Mouse (Mus musculus) c-Kit-positive CD71-negative TER-119-negative erythroid progenitor cells, embryonic 14.5 days (primary cell): ENCODE data around the gene Olfr56.
"Not testable (repeated sequence)": the region's sequence is repeated elsewhere in the genome, so short reads cannot be mapped to it uniquely, and the experiment has no call there.

Experiments
- DNase-seq: peaks from one replicate; pipeline ENCODE4 v3.0.0-alpha.2; 2013; ENCODE audit warnings: low read depth

Gene Olfr56

GRCm38 (mm10) chr11:48978240-48978939 lies at the start of gene Olfr56:
Gene Olfr56, plus strand, starts transcription at chr11:48978889.
- not testable (repeated sequence) for DNase-seq

GRCm38 (mm10) chr11:48933422-48933821 lies 45.3 kb upstream of the Olfr56 start:
- not testable (repeated sequence) for DNase-seq

- not testable (repeated sequence) for DNase-seq
Observed at GRCm38 (mm10) chr11:48933923-48934322, 44.8 kb upstream of the Olfr56 start.

DNA sequence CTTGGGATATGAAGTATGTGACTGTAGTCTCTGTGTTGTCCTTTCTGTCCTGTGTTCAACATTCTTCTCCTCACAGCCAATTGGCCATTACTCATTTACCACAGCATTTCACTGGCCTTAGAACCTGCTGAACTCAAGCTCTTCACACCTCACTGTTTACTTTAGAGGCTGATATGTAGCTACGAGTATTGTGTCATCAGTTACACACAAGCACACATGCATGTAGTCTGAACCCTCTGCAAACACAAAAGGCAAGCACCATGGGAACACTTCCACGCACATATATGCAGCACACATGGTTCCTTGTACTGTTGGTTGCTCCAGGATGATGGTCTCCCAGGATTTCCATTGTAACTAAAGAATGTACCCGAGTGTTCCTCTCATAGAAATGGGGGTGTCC lies 43.4 kb upstream of the Olfr56 start:
- not testable (repeated sequence) for DNase-seq

DNA sequence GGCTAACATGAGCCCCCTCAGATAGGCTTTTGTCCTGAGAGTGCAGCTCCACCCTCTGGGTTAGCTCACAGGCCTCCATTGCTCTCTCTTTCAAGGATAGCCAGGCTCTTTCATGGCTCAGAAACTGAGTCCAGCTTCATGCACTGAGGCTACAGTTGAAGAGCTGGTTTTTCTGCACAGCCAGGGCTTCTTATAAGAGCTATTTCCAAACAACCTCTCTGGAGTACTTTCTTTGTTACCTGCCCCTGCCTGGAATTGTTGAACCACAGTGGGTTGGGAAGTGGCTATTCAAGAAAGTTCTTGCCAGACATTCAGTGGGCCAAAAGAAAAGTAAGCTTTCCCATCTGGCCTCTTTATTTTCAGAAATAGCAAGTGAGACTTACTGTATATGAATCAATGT lies 39.4 kb upstream of the Olfr56 start:
- DNase-seq, result not testable (repeated sequence)

DNA sequence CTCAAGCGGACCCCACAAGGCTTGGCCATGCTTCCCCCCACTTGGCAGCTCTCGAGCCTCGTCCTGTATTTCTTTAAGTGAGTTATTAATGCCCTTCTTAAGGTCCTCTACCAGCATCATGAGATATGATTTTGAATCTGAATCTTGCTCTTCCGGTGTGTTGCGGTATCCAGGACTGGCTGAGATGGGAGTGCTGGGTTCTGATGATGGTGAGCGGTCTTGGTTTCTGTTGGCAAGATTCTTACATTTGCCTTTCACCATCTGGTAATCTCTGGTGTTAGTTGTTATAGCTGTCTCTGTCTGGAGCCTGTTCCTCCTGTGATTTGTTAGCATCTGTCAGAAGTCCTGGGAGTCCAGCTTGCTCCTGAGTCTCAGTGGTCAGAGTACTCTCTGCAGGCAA lies 32.6 kb upstream of the Olfr56 start, which contains the start of gene Psme2b:
Gene Psme2b (minus strand): TSS at position 101 of the 400 bp plus-strand sequence.
- DNase-seq, result not testable (repeated sequence)

GRCm38 (mm10) chr11:48974686-48975085 lies 4.0 kb upstream of the Olfr56 start:
- not testable (repeated sequence) for DNase-seq

DNA sequence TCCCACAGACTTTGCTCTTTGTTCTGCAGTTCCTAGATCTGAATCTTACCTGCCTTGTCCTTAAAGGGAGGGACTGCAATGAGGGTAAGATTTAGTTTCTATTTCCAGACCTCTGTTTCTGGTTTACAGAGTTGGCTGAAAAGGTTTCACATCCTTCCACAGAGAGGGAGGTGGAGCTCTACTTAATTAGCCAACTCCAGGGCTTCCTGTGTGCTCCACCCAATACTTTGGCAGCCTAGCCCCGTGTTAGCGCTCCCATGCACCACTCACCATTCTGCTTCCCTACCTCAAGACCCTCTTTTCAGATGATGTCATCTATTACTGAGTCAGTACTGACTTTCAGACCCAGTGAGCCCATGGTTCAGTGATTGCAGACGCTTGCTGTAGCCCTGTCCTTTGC lies 562 bp downstream of the Olfr56 start, which contains the start of gene 9930111J21Rik1:
Gene 9930111J21Rik1 (minus strand): TSS at position 148 of the 400 bp plus-strand sequence.
- not testable (repeated sequence) for DNase-seq

DNA sequence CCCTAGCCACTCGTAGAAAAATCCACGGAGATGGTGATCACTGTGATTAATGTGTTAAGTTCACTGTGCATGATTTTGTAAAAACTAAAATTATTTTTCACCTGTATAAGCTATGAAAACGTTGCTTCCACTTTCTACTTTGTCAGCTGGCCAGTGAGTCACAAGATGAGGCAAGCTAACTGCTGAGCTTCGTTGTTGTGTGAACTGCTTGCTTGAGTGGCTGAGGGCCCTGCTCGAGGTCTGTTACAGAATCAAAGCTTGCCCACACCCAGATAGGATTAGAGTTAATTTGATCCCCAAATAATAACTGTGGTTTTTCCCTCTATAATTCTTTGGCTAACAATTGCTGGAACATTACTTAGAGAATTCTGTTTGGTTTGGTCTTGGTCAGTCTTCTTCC lies 1.4 kb downstream of the Olfr56 start:
- DNase-seq, result not testable (repeated sequence)

DNA sequence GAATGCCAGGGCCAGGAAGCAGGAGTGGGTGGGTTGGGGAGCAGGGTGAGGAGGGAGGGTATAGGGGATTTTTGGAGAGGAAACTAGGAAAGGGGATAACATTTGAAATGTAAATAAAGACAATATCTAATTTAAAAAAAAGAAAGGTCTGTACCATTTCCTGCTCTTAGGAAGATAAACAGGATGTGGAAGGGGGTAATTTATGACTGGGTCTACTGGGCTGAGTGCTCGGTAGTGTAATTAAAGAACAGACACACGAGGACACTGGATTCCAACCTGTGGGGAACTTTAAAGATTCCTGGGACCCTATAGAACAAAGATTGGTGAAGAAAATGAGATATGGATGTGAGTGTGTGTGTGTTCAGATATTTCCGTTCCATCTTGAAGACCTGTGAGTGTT lies 4.2 kb downstream of the Olfr56 start:
- DNase-seq, result not testable (repeated sequence)

DNA sequence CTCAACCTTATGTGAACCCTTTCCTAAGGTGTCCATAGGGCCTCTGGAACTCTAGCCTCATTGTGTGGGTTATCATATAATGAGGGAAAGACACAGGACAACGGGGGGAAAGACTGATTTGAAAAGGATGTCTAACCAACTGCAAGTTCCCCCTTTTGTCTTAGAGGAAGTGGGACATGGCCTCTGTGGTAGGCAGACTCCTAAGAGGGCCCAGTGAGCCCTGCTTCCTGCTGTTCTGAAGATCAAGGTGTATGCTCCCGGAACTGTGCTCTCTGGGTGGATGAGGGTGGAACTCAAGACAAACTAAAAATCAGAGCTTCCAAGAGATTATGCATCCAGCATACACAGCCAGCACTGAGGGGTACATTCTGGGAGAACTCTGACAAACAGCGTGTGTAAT lies 9.5 kb downstream of the Olfr56 start:
- not testable (repeated sequence) for DNase-seq

DNA sequence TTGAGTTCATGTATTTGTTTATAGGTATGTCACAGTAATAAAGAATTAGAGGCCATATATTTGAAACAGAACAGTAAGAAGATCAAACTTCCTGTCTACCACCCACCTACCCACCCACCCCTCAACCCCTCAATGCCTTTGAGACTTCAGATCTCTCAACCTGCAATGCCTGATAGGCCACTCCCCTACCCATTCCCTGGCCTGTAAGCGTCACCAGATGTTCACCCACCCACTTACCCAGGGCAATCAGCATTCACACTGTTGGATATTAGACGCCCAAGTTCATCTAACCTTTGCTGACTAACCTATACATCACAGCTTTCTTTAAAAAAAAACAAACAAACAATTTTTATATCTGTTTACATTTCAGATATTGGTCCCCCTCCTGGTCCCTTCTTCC lies 11.3 kb downstream of the Olfr56 start:
- not testable (repeated sequence) for DNase-seq

- DNase-seq, result not testable (repeated sequence)
Observed at GRCm38 (mm10) chr11:48991740-48992520, 13.2 kb downstream of the Olfr56 start, which contains the start of gene Gm12185. Gene Gm12185, minus strand, starts transcription at chr11:48992226.

- not testable (repeated sequence) for DNase-seq
Observed at GRCm38 (mm10) chr11:48993296-48993695, 14.6 kb downstream of the Olfr56 start.

DNA sequence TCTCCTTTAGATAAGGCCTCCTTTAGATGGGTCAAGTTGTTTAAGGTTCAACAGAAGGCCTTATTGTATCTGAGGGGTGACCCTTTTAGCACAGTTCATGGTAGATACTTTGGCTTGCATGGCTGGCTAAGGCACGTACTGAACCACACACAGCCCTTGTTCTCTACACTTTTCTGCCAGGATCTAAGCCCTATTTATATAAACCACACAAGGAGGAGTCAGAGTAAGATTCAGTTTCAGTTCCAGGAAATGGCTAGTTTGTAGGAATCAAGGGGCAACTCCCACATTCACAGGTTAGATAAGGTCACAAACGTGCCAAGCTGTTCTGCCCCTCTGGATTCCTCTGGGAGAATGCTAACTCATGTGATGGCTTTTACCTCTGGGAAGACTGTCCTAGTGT lies 15.3 kb downstream of the Olfr56 start, which contains the start of gene Tgtp1:
Gene Tgtp1 (minus strand): TSS at position 155 of the 400 bp plus-strand sequence.
- DNase-seq, result not testable (repeated sequence)

DNA sequence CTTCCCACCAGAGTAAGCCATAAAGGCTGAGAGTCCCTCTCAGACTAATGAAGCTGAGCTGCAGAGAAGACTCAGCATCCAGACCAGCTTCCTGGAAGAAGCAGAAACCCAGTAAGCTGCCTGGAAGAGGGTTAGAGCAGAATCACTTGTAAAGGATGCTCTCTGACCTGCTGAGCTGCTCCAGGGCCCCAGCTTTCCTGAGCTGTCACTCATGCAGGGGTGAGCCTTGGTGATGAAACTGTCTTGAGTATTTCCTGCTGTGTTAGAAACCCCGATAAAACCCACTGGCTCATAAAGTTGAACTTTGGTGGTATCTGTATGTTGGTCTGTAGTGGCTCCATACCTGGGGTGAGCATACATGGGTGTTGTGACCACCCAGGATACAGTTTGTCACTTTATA lies 21.7 kb downstream of the Olfr56 start:
- not testable (repeated sequence) for DNase-seq

DNA sequence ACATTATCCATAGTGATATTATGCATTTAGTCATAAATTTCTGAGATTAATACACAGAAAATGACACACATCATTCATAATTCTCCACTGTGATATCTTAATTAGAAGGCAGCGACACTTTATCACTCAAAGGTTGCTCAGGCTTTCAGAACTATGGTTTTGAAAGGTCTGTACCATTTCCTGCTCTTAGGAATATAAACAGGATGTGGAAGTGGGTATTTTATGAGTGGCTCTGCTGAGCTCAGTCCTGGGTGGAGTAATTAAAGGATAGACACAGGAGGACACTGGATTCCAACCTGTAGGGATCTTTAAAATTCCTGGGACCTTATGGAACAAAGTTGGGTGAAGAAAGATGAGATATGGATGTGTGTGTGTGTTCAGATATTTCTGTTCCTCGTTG lies 27.6 kb downstream of the Olfr56 start:
- DNase-seq, result not testable (repeated sequence)

DNA sequence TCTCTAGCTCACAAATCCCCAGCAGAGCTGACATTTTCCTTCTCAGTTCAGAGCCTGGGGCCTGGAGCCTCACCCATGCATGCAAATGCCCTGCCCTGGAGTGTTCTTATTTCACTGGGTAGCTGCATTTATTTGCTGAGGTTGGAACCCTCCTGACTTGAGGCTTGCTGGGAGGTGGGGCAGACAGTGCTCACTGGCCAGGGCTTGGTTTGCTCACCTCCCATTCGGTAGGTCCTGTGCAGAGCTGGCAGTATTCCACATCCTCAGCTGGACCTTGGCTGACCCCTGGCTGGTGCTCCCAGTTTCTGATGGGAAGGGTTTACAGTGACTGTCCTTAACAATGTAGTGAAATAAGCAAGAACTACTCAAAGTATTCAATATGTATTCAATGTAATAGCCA lies 28.1 kb downstream of the Olfr56 start:
- DNase-seq, result not testable (repeated sequence)

DNA sequence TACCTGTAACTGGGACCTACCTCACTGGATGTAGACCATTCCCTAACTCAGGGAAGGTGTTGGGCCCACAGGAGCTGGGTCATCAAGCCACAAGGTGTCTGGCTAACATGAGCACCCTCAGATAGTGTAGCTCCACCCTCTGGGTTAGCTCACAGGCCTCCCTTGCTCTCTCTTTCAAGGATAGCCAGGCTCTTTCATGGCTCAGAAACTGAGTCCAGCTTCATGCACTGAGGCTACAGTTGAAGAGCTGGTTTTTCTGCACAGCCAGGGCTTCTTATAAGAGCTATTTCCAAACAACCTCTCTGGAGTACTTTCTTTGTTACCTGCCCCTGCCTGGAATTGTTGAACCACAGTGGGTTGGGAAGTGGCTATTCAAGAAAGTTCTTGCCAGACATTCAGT lies 33.4 kb downstream of the Olfr56 start:
- DNase-seq, result not testable (repeated sequence)

DNA sequence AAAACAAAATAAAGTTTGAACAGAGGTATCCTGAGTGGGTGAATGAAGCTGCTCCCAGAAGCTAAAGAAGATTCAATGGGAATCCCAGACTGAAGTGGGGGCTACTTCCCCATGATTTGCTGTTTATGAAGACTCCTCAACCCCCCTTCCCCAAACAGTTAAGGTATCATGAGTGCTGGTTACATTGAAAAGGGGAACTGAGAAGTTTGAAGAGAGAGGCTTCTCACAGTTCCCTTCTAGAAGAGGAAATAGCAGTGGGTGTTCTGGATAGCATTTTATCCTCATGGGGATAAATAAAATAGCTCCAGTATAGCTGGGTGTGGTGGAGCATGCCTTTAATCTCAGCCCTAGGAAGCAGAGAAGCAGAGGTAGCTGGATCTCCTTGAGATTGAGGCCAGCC lies 71.4 kb downstream of the Olfr56 start:
- not testable (repeated sequence) for DNase-seq

DNA sequence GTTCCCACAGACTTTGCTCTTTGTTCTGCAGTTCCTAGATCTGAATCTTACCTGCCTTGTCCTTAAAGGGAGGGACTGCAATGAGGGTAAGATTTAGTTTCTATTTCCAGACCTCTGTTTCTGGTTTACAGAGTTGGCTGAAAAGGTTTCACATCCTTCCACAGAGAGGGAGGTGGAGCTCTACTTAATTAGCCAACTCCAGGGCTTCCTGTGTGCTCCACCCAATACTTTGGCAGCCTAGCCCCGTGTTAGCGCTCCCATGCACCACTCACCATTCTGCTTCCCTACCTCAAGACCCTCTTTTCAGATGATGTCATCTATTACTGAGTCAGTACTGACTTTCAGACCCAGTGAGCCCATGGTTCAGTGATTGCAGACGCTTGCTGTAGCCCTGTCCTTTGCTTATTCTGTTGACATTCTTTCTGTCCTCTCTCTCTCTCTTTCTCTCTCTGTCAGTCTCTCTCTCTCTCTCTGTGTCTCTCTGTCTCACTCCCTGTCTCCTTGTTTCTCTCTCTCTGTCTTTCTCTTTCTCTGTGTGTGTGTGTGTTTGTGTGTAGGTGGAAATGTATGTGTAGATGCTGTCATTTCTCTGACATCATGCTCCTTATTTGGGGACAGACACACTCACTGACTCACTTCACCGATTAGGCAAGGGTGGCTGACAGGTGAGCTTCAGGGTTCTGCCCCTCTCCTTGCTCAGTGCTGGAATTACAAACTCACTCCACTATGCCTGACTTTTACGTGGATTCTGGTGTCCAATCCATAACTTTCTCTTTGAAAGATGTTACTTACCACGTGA lies 72.6 kb downstream of the Olfr56 start, which contains the start of gene 9930111J21Rik2:
Gene 9930111J21Rik2 (minus strand): TSS at position 150 of the 799 bp plus-strand sequence.
- not testable (repeated sequence) for DNase-seq

- not testable (repeated sequence) for DNase-seq
Observed at GRCm38 (mm10) chr11:49051894-49052293, 73.2 kb downstream of the Olfr56 start.
